Mouse (Mus musculus) hindbrain, embryonic 10.5 days (tissue): ENCODE measurements around the gene Traf3. TPM values are rescaled to one million over a fixed set of nuclear protein-coding genes. Genes with fewer than 3 reads are reported as not detected.

ENCODE experiments used
- polyA plus RNA-seq: library from polyadenylated mRNA; unstranded; fragments of >200 nt; fragmentation: Nextera tagmentation; extraction: Ambion mirVana; gene quantifications from 2 replicates; pipeline ENCODE4 v1.2.1, GENCODE M21; 2016

The Traf3 gene
- polyA plus RNA-seq, 1 experiment from 2014 or later: 13.9 TPM

Other genes starting within 250 kb of the Traf3 start
- gene Ankrd9, start 187.3 kb upstream of the Traf3 start, polyA plus RNA-seq: 16.2 and 16.6 TPM in 2 replicates
- 5.0 and 6.6 TPM in 2 replicates for gene Rcor1, start 127.0 kb upstream of the Traf3 start, polyA plus RNA-seq
- gene 4930595D18Rik, start 18.1 kb downstream of the Traf3 start, polyA plus RNA-seq: not detected in 2 replicates
- 0.10 and 0.30 TPM in 2 replicates for gene Amn, start 104.7 kb downstream of the Traf3 start, polyA plus RNA-seq
- gene Cdc42bpb, start 211.3 kb downstream of the Traf3 start, polyA plus RNA-seq: 32.6 and 34.7 TPM in 2 replicates
- gene Lbhd2, start 240.4 kb downstream of the Traf3 start, polyA plus RNA-seq: 0.25 TPM in 1 of 2 replicates, not detected in the other